Mouse (Mus musculus): ENCODE measurements around the gene Vrtn. TPM values are rescaled to one million over a fixed set of nuclear protein-coding genes. Genes with fewer than 3 reads are reported as not detected.
A peak's percentile ranks its signal among the peaks of the same experiment; 100 is the strongest.

Gene Vrtn
- polyA plus RNA-seq, 1 experiment from 2014 or later, result not detected

DNA sequence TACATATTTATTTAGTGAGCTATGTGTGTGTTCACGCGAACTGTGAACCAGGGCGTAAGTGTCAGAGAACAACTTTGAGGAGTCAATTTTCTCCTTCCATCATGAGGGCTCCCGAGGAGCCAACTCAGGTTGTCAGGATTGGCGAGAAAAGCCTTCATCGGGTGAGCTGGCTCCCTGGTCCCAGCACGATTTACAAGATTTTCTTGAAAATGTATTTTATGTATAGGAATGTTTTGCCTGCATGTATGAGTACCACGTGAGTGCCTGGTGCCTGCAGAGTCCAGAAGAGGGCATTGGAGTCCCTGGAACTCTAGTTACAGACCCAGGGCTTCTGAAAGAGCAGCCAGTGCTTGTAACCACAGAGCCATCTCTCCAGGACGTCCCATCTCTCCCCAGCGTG lies 23.2 kb upstream of the Vrtn start:
- Histone ChIP-seq H3K4me3 (replicated peaks; ENCODE audit: low read length) (peak overlapping the region; percentile 80), H3K27me3 (ENCODE audit: control insufficient read depth, insufficient read depth, low read length) (no peaks in the 10 kb centered on the region), H3K4me1 (ENCODE audit: control insufficient read depth, insufficient read depth, low read length) (no peaks in the 10 kb centered on the region), H3K4me2 (ENCODE audit: low read depth, low read length) (peak overlapping the region; percentile 65), H3K9me3 (replicated peaks; ENCODE audit: control insufficient read depth, low read length) (no peaks in the 10 kb centered on the region), H3K9ac (ENCODE audit: low read length) (peak overlapping the region; percentile 93), H3K36me3 (ENCODE audit: control insufficient read depth, insufficient read depth, low read length) (no peaks in the 10 kb centered on the region), H3K27ac (ENCODE audit: low read length) (no peak overlapping the region)
- WGBS, result 7% methylated on average over 10 of the region's 10 CpGs
- peak; percentile 59 for ATAC-seq (ENCODE audit: insufficient read depth, low FRiP score)

DNA sequence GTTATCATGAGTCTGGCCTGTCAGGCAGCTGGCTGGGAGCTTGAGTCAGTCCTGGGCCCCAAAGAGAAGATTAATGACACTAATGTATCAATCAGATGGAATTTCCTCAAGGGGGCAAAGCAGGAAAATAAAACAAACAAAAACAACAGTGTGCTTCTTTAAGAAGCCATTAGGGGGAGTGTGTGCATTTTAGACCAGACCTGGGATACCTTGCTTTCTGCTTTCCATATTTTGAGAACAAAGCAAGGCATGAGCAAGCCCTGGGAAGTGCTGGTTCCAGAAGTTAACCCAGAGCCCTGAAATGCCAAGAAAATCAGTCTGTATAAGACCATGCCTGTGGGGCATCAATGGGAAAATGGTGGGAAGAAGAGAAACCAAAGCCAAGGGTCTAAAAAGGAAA lies 19.8 kb upstream of the Vrtn start:
- Histone ChIP-seq H3K36me3 (ENCODE audit: control insufficient read depth, insufficient read depth, low read length) (no peaks in the 10 kb centered on the region), H3K27me3 (ENCODE audit: control insufficient read depth, insufficient read depth, low read length) (peaks cover 8% of the 10 kb centered on the region; the same call in 1 of the 2 replicates), H3K27ac (ENCODE audit: low read length) (no peak overlapping the region), H3K4me3 (replicated peaks; ENCODE audit: low read length) (no peak overlapping the region), H3K4me2 (ENCODE audit: low read depth, low read length) (no peak overlapping the region), H3K9me3 (replicated peaks; ENCODE audit: control insufficient read depth, low read length) (no peaks in the 10 kb centered on the region), H3K9ac (ENCODE audit: low read length) (no peak overlapping the region), H3K4me1 (ENCODE audit: control insufficient read depth, insufficient read depth, low read length) (no peaks in the 10 kb centered on the region)
- ATAC-seq (ENCODE audit: insufficient read depth, low FRiP score), result no peak

DNA sequence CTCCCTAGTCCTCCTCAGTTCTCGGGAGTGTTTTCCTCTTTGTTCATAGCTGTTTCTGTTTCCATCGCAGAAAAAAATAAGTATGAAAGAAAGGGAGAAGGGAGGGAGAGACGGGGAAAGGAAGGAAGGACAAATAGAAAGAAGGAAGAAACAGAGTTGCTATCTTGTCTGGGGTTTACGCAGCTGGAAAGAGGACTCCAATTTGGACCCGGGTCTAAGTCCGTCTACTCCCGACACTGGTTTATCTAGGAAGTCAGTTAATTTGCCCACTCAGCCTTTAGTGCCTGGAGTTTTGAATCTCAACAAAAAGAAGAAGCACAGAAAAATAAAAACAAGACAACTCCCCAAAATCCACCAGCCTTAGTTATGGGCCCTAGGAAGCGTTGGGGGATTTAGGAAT lies 16.2 kb upstream of the Vrtn start:
- no peak overlapping the region for H3K4me2 ChIP-seq (ENCODE audit: low read depth, low read length)
- WGBS, result 24% methylated on average over 8 of the region's 8 CpGs
- no peak for ATAC-seq (ENCODE audit: insufficient read depth, low FRiP score)

DNA sequence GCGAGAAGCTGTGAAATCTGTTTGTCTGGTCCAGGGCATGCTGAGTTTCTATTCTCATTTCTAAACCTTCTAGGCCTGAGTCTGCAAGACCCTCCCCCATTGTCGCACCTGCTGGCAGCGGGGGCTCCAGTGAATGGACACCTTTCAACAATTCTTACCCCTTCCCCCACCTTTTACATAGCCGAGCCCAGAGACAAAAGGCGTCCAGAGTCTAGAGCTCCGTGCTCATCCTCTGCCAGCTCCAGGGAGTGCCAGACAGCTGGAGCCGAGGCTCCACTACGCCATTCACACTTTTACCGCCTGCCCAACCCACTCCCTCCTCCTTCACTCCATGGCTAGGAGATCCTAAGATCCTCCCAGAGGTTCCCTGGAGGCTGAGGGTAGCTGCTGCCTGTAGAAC lies 15.7 kb upstream of the Vrtn start:
- Histone ChIP-seq H3K27me3 (ENCODE audit: control insufficient read depth, insufficient read depth, low read length) (peaks cover 8% of the 10 kb centered on the region; the same call in 1 of the 2 replicates), H3K4me3 (replicated peaks; ENCODE audit: low read length) (no peak overlapping the region), H3K4me1 (ENCODE audit: control insufficient read depth, insufficient read depth, low read length) (no peaks in the 10 kb centered on the region), H3K9me3 (replicated peaks; ENCODE audit: control insufficient read depth, low read length) (no peaks in the 10 kb centered on the region), H3K9ac (ENCODE audit: low read length) (no peak overlapping the region), H3K36me3 (ENCODE audit: control insufficient read depth, insufficient read depth, low read length) (no peaks in the 10 kb centered on the region), H3K27ac (ENCODE audit: low read length) (no peak overlapping the region), H3K4me2 (ENCODE audit: low read depth, low read length) (no peak overlapping the region)
- no peak for ATAC-seq (ENCODE audit: insufficient read depth, low FRiP score)
- WGBS, result 10% methylated on average over 9 of the region's 9 CpGs

More for the DNA sequence above, 16.2 kb upstream of the Vrtn start:
- H3K27me3 ChIP-seq (ENCODE audit: control insufficient read depth, insufficient read depth, low read length), result peaks cover 8% of the 10 kb centered on the region; the same call in 1 of the 2 replicates
- H3K27ac ChIP-seq (ENCODE audit: low read length), result no peak overlapping the region
- H3K4me3 ChIP-seq (replicated peaks; ENCODE audit: low read length), result no peak overlapping the region
- no peak overlapping the region for H3K9ac ChIP-seq (ENCODE audit: low read length)
- no peaks in the 10 kb centered on the region for H3K9me3 ChIP-seq (replicated peaks; ENCODE audit: control insufficient read depth, low read length)
- no peaks in the 10 kb centered on the region for H3K36me3 ChIP-seq (ENCODE audit: control insufficient read depth, insufficient read depth, low read length)
- no peaks in the 10 kb centered on the region for H3K4me1 ChIP-seq (ENCODE audit: control insufficient read depth, insufficient read depth, low read length)

DNA sequence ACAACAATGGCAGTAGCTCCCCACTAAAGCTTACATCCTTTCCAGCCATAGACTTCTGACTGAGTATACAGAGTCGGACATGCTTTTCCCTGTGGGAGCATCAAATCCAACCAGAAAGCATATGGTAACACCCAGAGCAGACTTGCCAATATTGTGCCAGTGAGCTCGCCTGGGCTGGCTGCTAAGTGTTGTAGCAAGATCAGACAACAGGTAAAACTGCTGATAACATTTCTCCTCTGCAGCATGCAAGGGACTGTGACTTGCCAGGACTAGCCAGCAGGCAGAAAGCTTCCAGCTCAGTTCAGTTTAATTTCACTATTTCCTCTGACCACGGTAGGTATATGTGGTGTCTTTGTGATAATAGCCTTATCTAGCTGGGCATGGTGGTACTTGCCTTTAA lies 9.0 kb upstream of the Vrtn start:
- WGBS, result 66% methylated on average over 3 of the region's 3 CpGs
- Histone ChIP-seq H3K4me1 (ENCODE audit: control insufficient read depth, insufficient read depth, low read length) (no peaks in the 10 kb centered on the region), H3K27me3 (ENCODE audit: control insufficient read depth, insufficient read depth, low read length) (no peaks in the 10 kb centered on the region), H3K4me2 (ENCODE audit: low read depth, low read length) (no peak overlapping the region), H3K4me3 (replicated peaks; ENCODE audit: low read length) (no peak overlapping the region), H3K36me3 (ENCODE audit: control insufficient read depth, insufficient read depth, low read length) (no peaks in the 10 kb centered on the region), H3K27ac (ENCODE audit: low read length) (no peak overlapping the region), H3K9me3 (replicated peaks; ENCODE audit: control insufficient read depth, low read length) (no peaks in the 10 kb centered on the region), H3K9ac (ENCODE audit: low read length) (no peak overlapping the region)
- ATAC-seq (ENCODE audit: insufficient read depth, low FRiP score), result no peak

DNA sequence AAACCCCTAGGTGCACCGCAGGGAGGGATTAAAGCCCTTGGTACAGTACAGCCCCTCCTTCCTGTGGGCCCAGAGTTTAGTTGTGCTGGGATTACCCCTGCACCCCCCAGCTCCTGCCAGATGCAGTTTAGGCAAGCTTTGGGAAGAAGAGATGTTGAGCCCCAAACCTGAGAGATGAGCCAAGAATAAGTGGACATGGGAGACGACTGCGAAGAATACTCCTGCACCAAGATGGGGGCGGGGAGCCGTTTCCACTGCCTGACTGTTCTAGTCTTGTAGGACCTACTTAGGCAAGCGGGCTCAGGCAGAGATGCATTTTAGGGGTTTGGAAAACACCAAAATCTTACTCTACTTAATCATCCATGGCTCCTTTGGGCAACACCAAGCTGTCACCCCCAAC lies 566 bp upstream of the Vrtn start:
- no peak for ATAC-seq (ENCODE audit: insufficient read depth, low FRiP score)
- peaks cover 45% of the 10 kb centered on the region for H3K27me3 ChIP-seq (ENCODE audit: control insufficient read depth, insufficient read depth, low read length)
- WGBS, result 7% methylated on average over 6 of the region's 6 CpGs

DNA sequence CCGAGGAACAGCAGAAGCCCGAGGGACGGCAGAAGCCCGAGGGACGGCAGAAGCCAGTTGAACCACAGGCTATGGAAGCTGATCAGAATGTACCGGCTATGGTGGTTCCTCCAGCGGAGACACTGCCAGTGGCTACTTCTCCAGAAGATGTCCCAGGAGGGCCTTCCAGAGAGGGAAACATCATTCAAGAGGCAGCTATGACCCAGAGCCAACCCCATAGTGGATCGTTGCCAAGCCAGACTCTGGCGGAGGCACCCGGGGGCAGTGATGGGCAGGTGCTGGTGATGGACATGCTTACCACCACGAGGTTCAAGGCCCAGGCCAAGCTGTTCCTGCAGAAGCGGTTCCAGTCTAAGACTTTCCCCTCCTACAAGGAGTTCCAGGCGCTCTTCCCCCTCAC lies 9.4 kb downstream of the Vrtn start:
- ATAC-seq (ENCODE audit: insufficient read depth, low FRiP score), result no peak
- 82% methylated on average over 13 of the region's 13 CpGs for WGBS

More for the DNA sequence above, 566 bp upstream of the Vrtn start:
- Histone ChIP-seq H3K27ac (ENCODE audit: low read length) (no peak overlapping the region), H3K36me3 (ENCODE audit: control insufficient read depth, insufficient read depth, low read length) (no peaks in the 10 kb centered on the region), H3K9me3 (replicated peaks; ENCODE audit: control insufficient read depth, low read length) (no peaks in the 10 kb centered on the region), H3K4me3 (replicated peaks; ENCODE audit: low read length) (no peak overlapping the region), H3K9ac (ENCODE audit: low read length) (no peak overlapping the region), H3K4me1 (ENCODE audit: control insufficient read depth, insufficient read depth, low read length) (no peaks in the 10 kb centered on the region), H3K4me2 (ENCODE audit: low read depth, low read length) (no peak overlapping the region)

DNA sequence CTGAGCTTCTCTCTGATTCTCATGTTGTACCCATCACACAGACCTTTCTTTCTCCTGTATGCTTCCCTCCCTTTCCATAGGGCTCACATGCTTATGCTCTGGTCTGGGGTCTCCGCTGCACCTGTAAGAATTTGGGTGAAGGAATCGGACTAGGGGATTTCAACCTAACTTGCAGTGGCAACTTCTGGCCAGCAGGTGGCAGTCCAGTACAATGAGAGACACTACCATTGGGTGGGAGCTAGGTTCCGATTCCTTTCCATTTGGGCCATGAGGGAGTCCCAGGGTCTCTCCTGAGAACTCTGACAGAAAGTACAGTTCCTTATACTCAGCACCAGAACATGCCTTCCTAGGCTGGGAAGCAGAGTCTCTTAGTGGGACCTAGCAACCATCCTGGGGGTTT lies 13.1 kb downstream of the Vrtn start:
- H3K27ac ChIP-seq (ENCODE audit: low read length), result no peak overlapping the region
- no peaks in the 10 kb centered on the region for H3K4me1 ChIP-seq (ENCODE audit: control insufficient read depth, insufficient read depth, low read length)
- H3K9ac ChIP-seq (ENCODE audit: low read length), result no peak overlapping the region
- H3K4me2 ChIP-seq (ENCODE audit: low read depth, low read length), result no peak overlapping the region
- no peaks in the 10 kb centered on the region; the same call in 1 of the 2 replicates for H3K27me3 ChIP-seq (ENCODE audit: control insufficient read depth, insufficient read depth, low read length)
- no peaks in the 10 kb centered on the region for H3K36me3 ChIP-seq (ENCODE audit: control insufficient read depth, insufficient read depth, low read length)
- ATAC-seq (ENCODE audit: insufficient read depth, low FRiP score), result no peak
- H3K9me3 ChIP-seq (replicated peaks; ENCODE audit: control insufficient read depth, low read length), result no peaks in the 10 kb centered on the region
- H3K4me3 ChIP-seq (replicated peaks; ENCODE audit: low read length), result no peak overlapping the region
- 11% methylated on average over 3 of the region's 3 CpGs for WGBS

More for the DNA sequence above, 9.4 kb downstream of the Vrtn start:
- Histone ChIP-seq H3K27me3 (ENCODE audit: control insufficient read depth, insufficient read depth, low read length) (no peaks in the 10 kb centered on the region), H3K9ac (ENCODE audit: low read length) (no peak overlapping the region), H3K4me2 (ENCODE audit: low read depth, low read length) (no peak overlapping the region), H3K4me3 (replicated peaks; ENCODE audit: low read length) (no peak overlapping the region), H3K27ac (ENCODE audit: low read length) (no peak overlapping the region), H3K9me3 (replicated peaks; ENCODE audit: control insufficient read depth, low read length) (no peaks in the 10 kb centered on the region), H3K4me1 (ENCODE audit: control insufficient read depth, insufficient read depth, low read length) (no peaks in the 10 kb centered on the region), H3K36me3 (ENCODE audit: control insufficient read depth, insufficient read depth, low read length) (no peaks in the 10 kb centered on the region)

DNA sequence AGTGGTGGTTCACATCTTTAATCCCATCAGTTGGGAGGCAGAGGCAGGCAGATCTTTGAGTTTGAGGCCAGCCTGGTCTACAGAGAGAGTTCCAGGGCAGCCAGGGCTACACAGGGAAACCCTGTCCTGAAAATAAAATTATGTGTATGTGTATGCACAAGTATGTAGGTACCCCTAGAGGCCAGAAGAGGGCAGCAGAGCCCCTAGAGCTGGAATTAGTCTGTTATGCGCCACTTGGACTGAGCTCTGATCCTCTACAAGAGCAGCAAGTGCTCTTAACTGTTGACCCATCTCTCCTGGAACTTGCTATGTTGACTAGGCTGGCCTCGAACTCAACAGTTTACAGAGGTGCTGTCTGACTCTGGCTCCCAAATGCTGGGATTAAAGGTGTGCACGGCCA lies 29.7 kb downstream of the Vrtn start:
- 84% methylated on average over 3 of the region's 3 CpGs for WGBS
- no peak overlapping the region for H3K4me3 ChIP-seq (replicated peaks; ENCODE audit: low read length)

DNA sequence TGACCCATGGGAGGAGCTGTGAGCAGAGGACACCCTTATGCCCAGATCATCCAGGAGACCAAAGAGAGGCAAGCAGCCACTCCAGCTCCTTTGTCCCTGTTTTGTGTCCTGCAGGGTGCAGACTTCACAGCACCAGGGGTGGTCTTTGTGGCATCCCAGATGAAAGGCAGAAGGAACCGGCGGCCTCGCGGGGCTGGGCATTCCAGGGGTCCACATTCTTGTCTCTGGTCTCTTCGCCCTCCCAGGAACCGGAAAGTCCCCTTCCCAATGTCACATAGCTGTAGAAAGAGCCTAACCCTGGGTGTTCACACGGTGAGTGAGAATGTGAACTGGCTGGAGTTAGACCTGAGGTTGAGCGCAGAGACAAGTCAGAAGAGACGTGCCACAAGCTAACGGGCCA lies 30.8 kb downstream of the Vrtn start:
- no peaks in the 10 kb centered on the region for H3K4me1 ChIP-seq (ENCODE audit: control insufficient read depth, insufficient read depth, low read length)
- 0 out of 2 replicates have a peak, but pooled peaks cover 3% of the 10 kb centered on the region for H3K9me3 ChIP-seq (replicated peaks; ENCODE audit: control insufficient read depth, low read length)
- H3K4me2 ChIP-seq (ENCODE audit: low read depth, low read length), result no peak overlapping the region
- H3K9ac ChIP-seq (ENCODE audit: low read length), result no peak overlapping the region
- H3K27ac ChIP-seq (ENCODE audit: low read length), result no peak overlapping the region
- 0 out of 2 replicates have a peak, but pooled peaks cover 8% of the 10 kb centered on the region for H3K27me3 ChIP-seq (ENCODE audit: control insufficient read depth, insufficient read depth, low read length)
- H3K36me3 ChIP-seq (ENCODE audit: control insufficient read depth, insufficient read depth, low read length), result no peaks in the 10 kb centered on the region
- no peak overlapping the region for H3K4me3 ChIP-seq (replicated peaks; ENCODE audit: low read length)
- no peak for ATAC-seq (ENCODE audit: insufficient read depth, low FRiP score)
- WGBS, result 19% methylated on average over 10 of the region's 10 CpGs

More for the DNA sequence above, 29.7 kb downstream of the Vrtn start:
- H3K9ac ChIP-seq (ENCODE audit: low read length), result no peak overlapping the region
- no peak overlapping the region for H3K27ac ChIP-seq (ENCODE audit: low read length)
- ATAC-seq (ENCODE audit: insufficient read depth, low FRiP score), result no peak
- H3K4me2 ChIP-seq (ENCODE audit: low read depth, low read length), result no peak overlapping the region
- 0 out of 2 replicates have a peak, but pooled peaks cover 8% of the 10 kb centered on the region for H3K27me3 ChIP-seq (ENCODE audit: control insufficient read depth, insufficient read depth, low read length)
- 0 out of 2 replicates have a peak, but pooled peaks cover 3% of the 10 kb centered on the region for H3K9me3 ChIP-seq (replicated peaks; ENCODE audit: control insufficient read depth, low read length)
- H3K4me1 ChIP-seq (ENCODE audit: control insufficient read depth, insufficient read depth, low read length), result no peaks in the 10 kb centered on the region
- H3K36me3 ChIP-seq (ENCODE audit: control insufficient read depth, insufficient read depth, low read length), result no peaks in the 10 kb centered on the region
